Mouse (Mus musculus) hindbrain, postnatal 0 days (tissue): ENCODE measurements around the gene Grtp1. TPM values are rescaled to one million over a fixed set of nuclear protein-coding genes. Genes with fewer than 3 reads are reported as not detected.

Experiments
- ATAC-seq: fragments of 200-750 bp; cut with Nextera tagmentation; 2 replicates; pipeline ENCODE4 v1.8.0; 2017; ENCODE audit warnings: mild to moderate bottlenecking, moderate TSS enrichment, moderate library complexity
- DNase-seq: peaks from one replicate; pipeline ENCODE4 v3.0.0-alpha.2; 2015; ENCODE audit warnings: low spot score
- H3K27ac ChIP-seq: fragments of 300-500 bp; sonication (generic); 2 replicates; pipeline ENCODE4 v1.5.1; 2014; ENCODE audit warnings: mild to moderate bottlenecking
- H3K27me3 ChIP-seq: fragments of 300-500 bp; sonication (generic); 2 replicates; pipeline ENCODE4 v1.6.1; 2014; ENCODE audit warnings: low read length, mixed read lengths; ENCODE audit not compliant: insufficient read depth
- H3K36me3 ChIP-seq: fragments of 300-500 bp; sonication (generic); 2 replicates; pipeline ENCODE4 v1.6.1; 2014; ENCODE audit warnings: low read length, mixed read lengths; ENCODE audit not compliant: insufficient read depth
- H3K4me1 ChIP-seq: fragments of 300-500 bp; sonication (generic); 2 replicates; pipeline ENCODE4 v1.6.1; 2014; ENCODE audit warnings: antibody characterized with exemption, low read length, mixed read lengths; ENCODE audit not compliant: insufficient read depth
- H3K4me2 ChIP-seq: fragments of 300-500 bp; sonication (generic); 2 replicates; pipeline ENCODE4 v1.6.1; 2014; ENCODE audit warnings: low read depth, mild to moderate bottlenecking, low read length, moderate library complexity, mixed read lengths
- H3K4me3 ChIP-seq: fragments of 300-500 bp; sonication (generic); 2 replicates; pipeline ENCODE4 v1.5.1; 2014; ENCODE audit warnings: low read length
- H3K9ac ChIP-seq: fragments of 300-500 bp; sonication (generic); replicated peaks from 2 replicates; pipeline ENCODE4 v1.6.1; 2014; ENCODE audit warnings: mild to moderate bottlenecking, low read length, moderate library complexity, mixed read lengths
- H3K9me3 ChIP-seq: fragments of 300-500 bp; sonication (generic); 2 replicates; pipeline ENCODE4 v1.6.1; 2016; ENCODE audit warnings: low read length, mixed read lengths
- CTCF ChIP-seq: IDR thresholded peaks from 2 replicates; pipeline ENCODE4 v1.5.1; 2016; ENCODE audit warnings: antibody characterized with exemption, control low read depth, low read depth
- WGBS: fragments of 180-500 bp; shearing (Covaris S2); extraction: QIAGEN DNeasy Blood & Tissue Kit; methylation state at CpG from one replicate; pipeline ENCODE4 v1.1.7; 2014; 5-methylcytosine and 5-hydroxymethylcytosine counted together
- polyA plus RNA-seq: library from polyadenylated mRNA; unstranded; fragments of >200 nt; fragmentation: Nextera tagmentation; extraction: Ambion mirVana; gene quantifications from 2 replicates; pipeline ENCODE4 v1.2.1, GENCODE M21; 2015
- total RNA-seq: library from RNA; depleted of rRNA; stranded (reverse); fragments of >200 nt; gene quantifications from 2 replicates; pipeline ENCODE4 v1.2.3, GENCODE M21; 2014

Gene Grtp1
- total and polyA plus RNA-seq, 2 experiments from 2014 or later, result 14.8 to 17.1 TPM

GRCm38 (mm10) chr8:13230471-13230870 lies 30.1 kb upstream of the Grtp1 start:
- WGBS, result 83% methylated on average over 4 of the region's 4 CpGs
- Histone ChIP-seq H3K9ac (no peak overlapping the region), H3K4me3 (no peak overlapping the region), H3K36me3 (no peaks in the 10 kb centered on the region), H3K27ac (no peak overlapping the region), H3K4me1 (no peaks in the 10 kb centered on the region), H3K9me3 (no peaks in the 10 kb centered on the region), H3K4me2 (no peak overlapping the region), H3K27me3 (0 out of 2 replicates have a peak, but pooled peaks cover 3% of the 10 kb centered on the region)
- no peak for ATAC-seq
- TF ChIP-seq CTCF, result no peak
- DNase-seq, result no peak

GRCm38 (mm10) chr8:13229802-13230201 lies 29.4 kb upstream of the Grtp1 start:
- H3K36me3 ChIP-seq, result no peaks in the 10 kb centered on the region
- no peak overlapping the region for H3K27ac ChIP-seq
- no peak for TF ChIP-seq CTCF
- H3K9ac ChIP-seq, result no peak overlapping the region
- ATAC-seq, result no peak
- H3K27me3 ChIP-seq, result 0 out of 2 replicates have a peak, but pooled peaks cover 3% of the 10 kb centered on the region
- no peak overlapping the region for H3K4me2 ChIP-seq
- H3K4me3 ChIP-seq, result no peak overlapping the region
- 88% methylated on average over 12 of the region's 12 CpGs for WGBS
- H3K4me1 ChIP-seq, result no peaks in the 10 kb centered on the region
- no peak for DNase-seq
- H3K9me3 ChIP-seq, result no peaks in the 10 kb centered on the region

GRCm38 (mm10) chr8:13228923-13229610 lies 28.6 kb upstream of the Grtp1 start:
- H3K27ac ChIP-seq, result no peak overlapping the region
- no peaks in the 10 kb centered on the region for H3K4me1 ChIP-seq
- H3K27me3 ChIP-seq, result 0 out of 2 replicates have a peak, but pooled peaks cover 3% of the 10 kb centered on the region
- H3K4me3 ChIP-seq, result no peak overlapping the region
- 53% methylated on average over 9 of the region's 9 CpGs for WGBS
- H3K36me3 ChIP-seq, result no peaks in the 10 kb centered on the region
- DNase-seq (no peak), ATAC-seq (no peak)
- no peak overlapping the region for H3K4me2 ChIP-seq
- no peak for TF ChIP-seq CTCF
- H3K9me3 ChIP-seq, result no peaks in the 10 kb centered on the region
- H3K9ac ChIP-seq, result no peak overlapping the region

GRCm38 (mm10) chr8:13227184-13227583 lies 26.8 kb upstream of the Grtp1 start:
- Histone ChIP-seq H3K36me3 (no peaks in the 10 kb centered on the region), H3K27me3 (no peaks in the 10 kb centered on the region), H3K4me1 (no peaks in the 10 kb centered on the region), H3K27ac (no peak overlapping the region), H3K9me3 (no peaks in the 10 kb centered on the region), H3K4me2 (no peak overlapping the region), H3K9ac (no peak overlapping the region), H3K4me3 (no peak overlapping the region)
- WGBS, result 63% methylated on average over 3 of the region's 3 CpGs
- ATAC-seq (no peak), DNase-seq (no peak)
- TF ChIP-seq CTCF, result no peak

GRCm38 (mm10) chr8:13226288-13226687 lies 25.9 kb upstream of the Grtp1 start:
- 35% methylated on average over 6 of the region's 6 CpGs for WGBS
- H3K27me3 ChIP-seq, result no peaks in the 10 kb centered on the region
- DNase-seq (no peak), ATAC-seq (peak; percentile 44; the same call in 1 of the 2 replicates)
- H3K9ac ChIP-seq, result no peak overlapping the region
- H3K4me2 ChIP-seq, result no peak overlapping the region
- H3K4me1 ChIP-seq, result no peaks in the 10 kb centered on the region
- H3K36me3 ChIP-seq, result no peaks in the 10 kb centered on the region
- H3K4me3 ChIP-seq, result no peak overlapping the region
- no peak for TF ChIP-seq CTCF
- H3K9me3 ChIP-seq, result no peaks in the 10 kb centered on the region
- no peak overlapping the region for H3K27ac ChIP-seq

GRCm38 (mm10) chr8:13224426-13224825 lies 24.0 kb upstream of the Grtp1 start:
- no peak overlapping the region for H3K4me3 ChIP-seq
- DNase-seq, result no peak
- H3K27me3 ChIP-seq, result no peaks in the 10 kb centered on the region
- no peaks in the 10 kb centered on the region for H3K36me3 ChIP-seq
- H3K27ac ChIP-seq, result no peak overlapping the region
- no peak overlapping the region for H3K9ac ChIP-seq
- WGBS, result 83% methylated on average over 9 of the region's 9 CpGs
- no peak overlapping the region for H3K4me2 ChIP-seq
- no peaks in the 10 kb centered on the region for H3K4me1 ChIP-seq
- H3K9me3 ChIP-seq, result no peaks in the 10 kb centered on the region
- TF ChIP-seq CTCF, result no peak
- ATAC-seq, result no peak

GRCm38 (mm10) chr8:13218441-13218840 lies 18.0 kb upstream of the Grtp1 start:
- Histone ChIP-seq H3K9ac (no peak overlapping the region), H3K9me3 (no peaks in the 10 kb centered on the region), H3K4me3 (no peak overlapping the region), H3K27ac (no peak overlapping the region), H3K4me1 (no peaks in the 10 kb centered on the region), H3K4me2 (no peak overlapping the region), H3K27me3 (no peaks in the 10 kb centered on the region), H3K36me3 (no peaks in the 10 kb centered on the region)
- ATAC-seq (no peak), DNase-seq (no peak)
- WGBS, result 86% methylated on average over 4 of the region's 4 CpGs
- TF ChIP-seq CTCF, result no peak
